Mouse (Mus musculus) thymus, adult 18-20 months (tissue): ENCODE measurements around the gene Fdxr.

Source experiments
- DNase-seq, 2 experiments: peaks; one replicate each; pipeline ENCODE4 v3.0.0; 2022; ENCODE audit warnings: mixed read lengths in 2 of 2

Fdxr gene

DNA sequence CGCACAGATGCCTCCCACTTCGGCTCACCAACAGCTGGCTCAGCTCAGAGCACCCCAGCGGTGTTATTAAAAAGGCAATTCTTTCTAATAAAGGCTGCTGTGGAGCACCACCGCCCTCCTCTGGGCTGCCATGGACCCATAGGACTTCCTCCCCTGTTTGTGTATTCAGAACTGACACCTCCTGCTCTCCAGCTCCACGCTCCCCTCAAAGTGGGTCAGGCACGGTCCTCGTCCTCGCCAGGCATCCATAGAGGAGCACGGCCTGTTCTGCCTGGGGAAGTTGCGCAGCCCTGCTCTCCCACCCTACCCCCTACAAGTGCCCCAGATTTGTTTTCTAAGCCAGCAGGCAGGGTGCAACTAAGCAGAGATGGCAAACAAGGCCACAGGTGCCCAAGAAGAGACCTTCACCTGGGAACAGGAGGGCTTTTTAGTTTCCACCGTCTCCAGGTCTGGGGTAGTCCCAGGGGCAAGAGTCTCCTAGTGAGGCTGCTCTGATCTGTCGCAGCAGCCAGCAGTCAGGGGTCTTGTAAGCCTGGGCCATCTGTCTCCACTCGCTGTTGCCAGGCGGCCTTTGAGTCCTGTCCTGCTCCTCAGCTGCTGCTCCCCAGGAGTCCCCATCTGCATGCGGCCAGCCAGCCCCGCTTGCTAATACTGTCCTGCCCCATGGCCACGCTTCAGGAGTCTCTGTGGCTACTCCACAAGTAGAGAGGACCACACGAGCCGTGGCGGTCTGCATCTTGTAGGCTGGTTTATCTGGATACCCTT is 43.1 kb downstream of the Fdxr start:
- no peak for DNase-seq

DNA sequence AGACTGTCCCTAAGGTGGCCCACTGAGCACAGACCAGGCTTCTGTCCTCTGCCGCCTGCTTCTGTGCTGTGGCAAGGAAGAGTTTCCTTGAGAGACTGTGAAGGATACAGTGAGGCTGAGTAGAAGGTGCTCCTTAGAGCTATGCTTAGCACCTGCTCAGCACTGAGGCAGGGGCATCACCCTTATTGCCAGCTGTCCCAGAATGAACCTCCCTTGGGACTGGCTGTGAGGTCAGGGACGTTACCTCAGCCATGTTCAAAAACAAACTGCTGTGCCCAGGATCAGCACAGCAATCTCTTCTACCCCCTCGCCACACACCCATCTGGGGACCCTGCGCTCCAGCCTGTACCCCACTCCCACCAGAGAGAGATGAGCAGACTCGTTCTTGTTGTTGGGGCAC is 44.0 kb downstream of the Fdxr start:
- DNase-seq: no peak

DNA sequence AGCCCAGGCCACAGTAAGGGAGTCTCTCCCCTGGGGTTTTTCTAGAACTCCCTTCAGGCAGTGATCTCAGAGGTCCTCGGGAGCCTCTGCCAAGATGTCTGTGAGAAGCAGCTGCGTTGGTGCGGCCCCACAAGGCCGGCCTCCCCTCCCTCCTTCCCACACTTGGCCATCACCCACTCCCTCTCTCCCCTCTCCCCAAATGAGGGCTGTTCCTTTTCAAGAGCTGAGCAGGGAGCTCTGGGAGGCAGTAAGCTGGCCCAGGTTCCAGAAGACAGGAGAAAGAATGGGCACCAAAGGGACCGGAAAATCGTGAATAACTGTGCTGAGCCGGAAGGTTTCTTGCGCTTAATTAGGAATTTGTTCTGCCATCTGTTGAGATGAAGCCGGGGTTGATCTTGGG is 44.9 kb downstream of the Fdxr start:
- DNase-seq: no peak

DNA sequence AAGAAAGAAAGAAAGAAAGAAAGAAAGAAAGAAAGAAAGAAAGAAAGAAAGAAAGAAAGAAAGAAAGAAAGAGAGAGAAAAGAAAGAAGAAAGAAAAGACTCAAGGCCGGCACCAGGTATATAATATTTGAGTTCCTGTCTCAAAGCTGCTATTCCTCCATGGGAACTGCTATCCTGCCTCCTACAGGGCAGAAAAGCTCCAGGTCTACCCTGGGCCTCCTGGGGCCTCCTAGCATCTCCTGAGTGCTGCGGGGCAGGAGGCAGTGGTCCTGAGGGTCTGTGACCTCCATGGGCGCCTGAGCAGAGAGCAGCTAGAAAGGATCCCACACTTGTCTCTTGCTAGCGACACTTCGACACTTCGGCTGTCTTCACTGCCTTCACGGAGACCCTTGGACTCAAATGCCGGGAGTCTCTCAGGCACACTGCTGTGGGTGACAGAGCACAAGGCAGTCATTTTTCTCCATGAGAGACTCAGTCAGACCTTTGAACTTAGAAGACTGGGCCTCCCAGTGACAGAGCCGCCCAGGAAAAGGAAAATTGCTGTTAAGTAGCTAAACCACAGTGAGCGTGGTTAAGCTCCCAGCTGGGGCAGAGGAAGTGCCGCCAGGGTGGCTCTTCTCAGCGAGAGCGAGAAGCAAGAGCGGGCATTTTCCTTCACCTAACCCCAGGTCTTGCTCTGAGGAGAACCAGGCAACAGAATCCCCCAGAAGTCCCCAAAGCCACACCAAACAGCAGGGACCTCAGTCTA is 45.5 kb downstream of the Fdxr start:
- peak; percentile 69 to 79 for DNase-seq

DNA sequence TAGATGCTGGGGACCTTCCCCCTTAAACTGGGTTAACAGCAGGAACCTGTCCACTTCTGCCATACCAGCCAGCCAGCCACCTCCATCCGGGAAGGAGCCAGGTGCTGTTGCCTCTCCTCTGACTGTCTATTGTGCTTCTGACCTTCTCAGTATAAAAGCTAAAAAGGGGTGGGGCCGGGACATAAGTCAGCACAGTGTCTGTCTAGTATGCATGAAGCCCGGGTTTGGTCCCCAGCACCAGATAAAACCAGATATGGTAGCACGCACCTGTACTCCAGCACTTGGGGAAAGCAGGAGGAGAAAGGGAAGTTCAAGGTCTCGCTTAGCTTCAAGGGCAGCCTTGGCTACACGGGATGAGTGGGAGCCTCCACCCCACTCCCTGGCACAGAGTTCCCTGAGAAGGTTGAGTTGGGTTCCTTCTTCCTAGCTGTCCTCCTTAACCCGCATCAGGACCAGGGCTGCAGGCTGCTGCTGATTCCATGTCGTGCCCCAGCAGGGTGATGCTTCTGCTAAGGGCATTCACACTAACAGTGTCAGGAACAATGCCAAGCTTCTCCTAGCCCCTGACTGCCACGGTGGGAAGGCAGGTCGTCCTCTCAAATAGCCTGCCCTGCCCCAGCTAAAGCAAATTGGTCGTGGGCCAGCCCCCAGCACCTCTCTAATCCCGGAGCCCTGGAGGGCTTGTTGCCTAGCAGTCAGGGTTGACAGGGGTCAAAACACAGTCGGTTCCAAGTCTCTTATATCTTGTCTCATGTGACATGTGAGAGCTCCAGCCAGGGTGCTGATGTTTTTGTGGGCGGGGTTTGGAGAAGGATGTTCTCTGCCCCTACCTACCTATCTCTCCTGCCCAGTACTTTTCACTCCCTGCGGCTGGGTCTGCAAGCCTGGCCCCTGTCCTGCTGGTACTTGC is 47.6 kb downstream of the Fdxr start:
- DNase-seq: no peak

DNA sequence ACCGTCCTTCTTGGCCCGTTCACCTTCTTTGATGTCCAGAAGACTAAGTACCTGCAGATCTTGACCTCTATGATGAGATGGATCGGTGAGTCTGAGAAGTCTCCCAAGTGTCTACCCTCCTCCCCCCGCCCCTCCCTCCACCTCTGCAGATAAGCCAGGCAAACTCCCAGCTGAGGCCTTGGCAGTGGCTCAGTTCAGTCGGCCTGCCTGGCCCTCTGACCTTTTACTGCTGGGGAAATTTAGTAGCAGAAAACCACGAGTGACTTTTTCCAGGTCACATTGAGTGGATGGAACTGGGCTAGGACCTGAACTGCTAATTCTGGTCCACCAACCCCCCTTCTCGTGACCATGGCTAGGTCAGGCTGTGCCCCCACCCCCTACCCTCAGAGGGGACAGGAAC is 48.4 kb downstream of the Fdxr start:
- no peak for DNase-seq

DNA sequence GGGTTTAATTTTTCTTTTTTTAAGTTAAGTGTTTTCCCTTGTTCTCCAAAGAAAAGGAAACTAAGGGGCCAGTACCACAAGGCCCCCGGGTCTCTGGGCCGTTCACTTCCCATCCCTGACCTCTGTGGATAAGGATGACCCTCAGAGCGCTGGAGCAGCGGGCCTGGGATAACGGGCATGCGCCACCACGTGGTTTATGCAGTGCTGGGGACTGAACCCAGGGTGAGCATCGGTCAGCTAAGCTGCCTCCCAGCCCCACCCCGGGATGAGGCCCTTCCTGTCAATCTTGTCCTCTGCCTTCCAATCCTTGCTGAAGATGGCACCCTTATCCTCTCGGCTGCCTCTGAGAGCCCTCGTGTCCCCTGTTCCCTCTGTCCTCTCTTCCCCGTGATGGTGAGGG is 49.2 kb downstream of the Fdxr start:
- no peak for DNase-seq

DNA sequence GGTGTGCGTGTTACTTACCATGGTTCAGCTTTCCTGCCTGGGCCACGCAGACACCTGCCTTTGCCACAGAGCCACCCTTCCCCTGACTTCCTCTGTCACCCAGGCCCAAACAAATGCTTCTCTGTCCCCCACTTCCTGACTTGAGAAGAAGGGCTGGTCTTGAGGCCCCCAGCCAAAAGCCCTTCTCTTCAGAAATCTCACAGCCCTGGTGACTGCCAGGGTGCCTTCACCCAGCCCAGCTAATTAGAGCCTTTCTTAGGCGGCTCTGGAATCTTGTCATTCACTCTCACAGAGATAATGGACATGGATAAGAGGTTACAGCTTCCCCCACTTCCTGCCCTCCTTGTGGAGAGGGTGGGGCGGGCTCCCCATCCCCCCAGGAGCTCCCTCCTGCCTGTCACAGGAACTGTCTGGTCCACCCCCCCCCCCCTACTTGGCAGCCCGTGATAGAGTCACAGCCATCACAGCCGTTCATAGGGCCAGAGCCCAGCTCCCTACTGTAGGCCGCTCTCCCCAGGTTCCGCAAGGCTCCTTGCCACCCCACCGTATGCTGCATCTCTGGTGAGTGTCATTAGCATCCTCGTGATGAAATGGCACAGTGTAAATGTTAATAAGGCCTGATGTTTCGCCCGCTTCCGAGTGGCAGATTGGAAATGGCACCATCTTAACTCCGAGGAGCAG is 49.9 kb downstream of the Fdxr start:
- peak; percentile 54 to 66 for DNase-seq

DNA sequence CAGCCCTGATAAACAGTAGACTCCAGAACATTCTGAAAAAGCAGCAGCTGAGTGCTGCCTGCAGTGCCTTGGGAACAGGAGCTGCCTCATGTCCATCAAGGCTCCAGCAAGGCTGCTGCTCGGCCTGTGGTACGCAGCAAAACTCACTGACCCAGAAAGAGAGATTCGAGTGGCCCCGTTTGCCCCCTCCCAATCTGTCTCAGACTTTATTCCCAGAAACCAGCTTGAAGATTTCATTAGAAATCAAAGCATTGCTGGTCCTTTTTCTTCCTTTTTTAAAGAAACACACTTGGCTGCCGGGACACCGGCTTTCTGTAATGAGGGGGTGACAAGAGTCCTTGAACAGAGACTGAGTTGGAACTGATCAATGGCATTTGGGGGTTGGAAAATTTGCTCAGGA is 51.5 kb downstream of the Fdxr start:
- DNase-seq: no peak

DNA sequence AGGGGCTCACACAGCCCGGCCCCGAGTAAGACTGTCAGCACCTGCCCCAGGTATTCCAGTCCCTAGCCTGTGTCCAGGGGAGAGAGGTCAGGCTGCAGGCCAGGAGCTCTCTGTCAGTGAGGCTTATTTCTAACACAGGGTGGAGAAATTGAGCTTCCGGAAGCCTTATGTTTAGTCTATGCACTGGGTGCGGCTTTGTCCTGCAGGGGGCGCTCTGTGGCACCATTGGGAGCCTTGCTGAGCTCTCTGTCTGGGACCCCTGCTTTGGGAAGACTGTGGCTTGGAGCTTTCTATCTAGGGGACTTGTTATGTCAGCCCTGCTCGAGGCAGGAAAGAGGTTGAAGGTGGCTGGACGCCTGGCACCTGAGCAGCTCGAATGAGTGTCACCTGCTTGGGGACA is 52.0 kb downstream of the Fdxr start:
- peak; percentile 51 to 52 for DNase-seq

DNA sequence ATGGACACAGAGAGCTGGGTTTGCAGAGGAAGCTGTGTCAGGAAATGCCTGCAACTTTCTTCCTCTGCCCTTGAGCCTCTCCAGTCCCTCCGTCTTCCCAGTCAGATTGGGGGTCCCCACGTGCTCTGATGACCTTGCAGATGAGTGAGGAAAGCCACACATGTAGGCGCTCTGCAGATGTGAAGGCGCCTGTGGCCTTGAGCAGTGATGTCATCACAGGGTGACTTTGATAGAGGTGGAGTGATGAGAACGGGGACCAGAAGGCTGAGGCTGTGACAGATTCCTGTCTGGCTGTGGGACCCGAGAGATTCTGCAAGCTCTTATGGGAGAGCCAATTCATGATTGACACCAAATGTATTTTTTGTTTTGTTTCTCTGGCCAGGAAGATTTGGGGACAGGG is 53.0 kb downstream of the Fdxr start:
- no peak for DNase-seq

DNA sequence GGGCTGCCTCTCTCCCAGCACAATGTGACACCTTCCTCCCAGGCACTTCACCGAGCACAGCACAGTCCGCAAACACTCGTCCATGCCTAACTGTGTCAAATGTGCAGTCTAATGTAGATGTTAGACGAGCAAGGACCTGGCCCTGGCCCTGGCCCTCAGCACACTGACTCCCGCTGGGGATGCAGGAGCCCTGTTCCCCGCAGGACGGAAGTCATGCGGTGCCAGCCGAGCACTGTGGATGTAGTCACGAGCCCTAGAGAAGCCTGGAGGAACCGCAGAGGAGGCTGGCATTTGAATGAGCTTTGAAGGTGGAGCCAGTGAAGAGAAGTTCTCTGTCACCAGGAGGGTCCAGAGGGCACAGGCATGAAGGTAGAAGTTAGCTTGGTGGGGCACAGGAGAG is 53.4 kb downstream of the Fdxr start:
- DNase-seq: no peak

DNA sequence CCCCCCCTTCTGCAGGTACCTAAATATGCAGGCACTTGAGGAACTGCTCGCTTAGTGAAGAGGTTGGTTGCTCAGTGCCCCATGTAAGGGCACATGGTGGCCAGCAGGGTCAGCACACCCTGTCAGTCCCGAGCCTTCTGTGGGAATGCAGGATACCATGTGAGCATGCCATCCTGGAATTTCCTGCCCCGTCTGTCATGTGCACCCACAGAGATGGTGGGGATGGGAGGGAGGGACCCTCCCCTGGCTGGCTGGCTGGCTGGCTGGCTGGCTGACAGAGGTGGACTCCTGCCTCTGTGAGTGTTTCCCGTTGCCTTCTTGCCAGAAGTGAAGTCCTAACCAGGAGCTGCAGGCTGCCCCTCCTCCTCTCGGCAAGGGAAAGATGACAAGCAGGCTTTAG is 54.3 kb downstream of the Fdxr start:
- DNase-seq: no peak

DNA sequence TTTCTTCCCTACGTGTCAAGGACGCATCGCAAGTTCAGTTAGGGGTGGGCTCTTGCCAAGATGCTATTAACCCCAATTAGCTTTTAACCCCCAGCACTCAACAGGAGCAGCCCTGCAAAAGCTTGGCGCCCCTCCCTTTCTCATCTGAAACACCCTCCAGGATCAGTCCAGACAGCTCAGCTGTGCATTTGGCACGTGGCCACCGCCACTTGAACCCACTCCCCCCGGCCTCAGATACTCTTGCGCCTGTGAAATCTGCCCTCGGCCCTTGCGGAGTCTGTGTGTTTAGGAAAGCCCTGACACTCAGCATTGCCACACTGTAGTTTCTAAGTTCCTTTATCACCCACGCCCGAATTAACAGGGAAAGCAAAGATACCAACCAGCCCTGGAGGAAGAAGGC is 54.8 kb downstream of the Fdxr start:
- no peak for DNase-seq

DNA sequence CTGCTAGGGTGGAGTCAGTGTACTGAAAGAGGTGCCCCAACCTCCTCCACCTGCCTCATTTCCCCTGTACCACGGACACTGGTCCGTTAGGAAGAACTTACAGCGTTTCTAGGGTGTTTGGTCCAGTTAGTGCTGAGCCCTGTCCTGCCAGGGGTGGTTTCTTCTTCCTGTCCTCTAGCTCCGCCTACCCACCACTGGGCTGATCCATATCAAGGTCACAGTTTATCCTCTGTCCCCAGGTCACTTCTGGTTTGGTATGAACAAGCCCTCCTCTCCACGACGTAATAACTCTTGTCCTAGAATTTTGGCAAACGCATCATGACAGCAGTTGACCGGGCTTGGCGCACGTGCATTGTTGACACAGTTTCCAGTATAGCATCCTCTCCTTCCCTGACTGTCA is 57.2 kb downstream of the Fdxr start:
- no peak for DNase-seq

DNA sequence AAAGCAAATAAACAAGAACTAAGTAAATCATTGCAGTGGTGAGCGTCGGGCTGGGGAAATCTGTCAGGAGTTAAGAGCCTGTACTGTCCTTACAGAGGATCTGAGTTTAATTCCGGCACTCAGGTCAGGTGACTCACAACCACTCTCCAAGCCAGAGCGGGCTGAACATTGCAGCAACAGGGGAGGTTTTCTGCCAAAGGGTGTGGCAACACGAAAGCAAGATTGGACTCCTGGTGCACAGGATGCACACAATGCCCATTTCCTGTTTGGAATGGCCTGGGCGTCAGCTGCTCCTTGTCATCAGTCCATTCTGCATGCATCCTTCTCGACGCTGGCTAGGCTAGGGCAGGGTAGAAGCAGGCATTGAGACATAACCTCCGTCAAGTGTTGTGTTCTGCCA is 57.6 kb downstream of the Fdxr start:
- DNase-seq: no peak
